Comparison of ENCODE assay signal across 20 mouse cellular contexts in the genomic region with DNA sequence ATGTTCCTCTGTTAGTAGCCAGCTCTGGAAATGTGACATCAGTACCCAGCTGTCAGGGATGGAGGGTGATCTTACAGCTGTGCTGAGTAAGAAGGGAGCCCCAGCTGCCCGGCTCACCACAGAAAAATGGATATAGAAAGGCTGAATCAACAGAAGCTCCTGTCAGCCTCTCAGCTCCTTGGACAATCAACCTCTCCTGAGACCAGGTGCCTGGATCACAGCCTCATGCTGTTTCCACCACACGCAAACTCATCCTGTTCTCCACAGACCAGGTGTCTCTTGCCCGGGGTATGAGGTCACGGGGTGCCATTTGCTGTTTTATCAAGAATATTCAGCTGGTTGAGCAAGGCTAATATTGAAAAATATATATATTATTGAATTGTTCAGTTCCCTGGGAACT.
A peak's percentile ranks its signal among the peaks of the same experiment; 100 is the strongest.
DNase-seq lines count a peak whose midpoint lies in the region; ATAC-seq and TF ChIP-seq lines count a peak whose summit lies in the region.
"Had no signal": no experiment of that assay in that cellular context is flagged by ENCODE, and none has a peak within 500 bp of the region (broad histone marks: within the 10 kb centered on the region; RNA-seq: fewer than 3 reads in every experiment).

No protein-coding gene starts in this region.

- H3K4me2 ChIP-seq in forebrain, embryonic 13.5 days: no peak overlapping the region
- H3K4me2 ChIP-seq in forebrain, embryonic 14.5 days (ENCODE audit: low read length): no peak overlapping the region
- H3K4me2 ChIP-seq in neural tube, embryonic 13.5 days: no peak overlapping the region
- H3K4me2 ChIP-seq in limb, embryonic 14.5 days (replicated peaks; ENCODE audit: low read depth, low read length, severe bottlenecking): no peak overlapping the region
- H3K4me2 ChIP-seq: embryonic facial prominence, embryonic 15.5 days had no signal

- no peaks in the 10 kb centered on the region for H3K9me3 ChIP-seq in forebrain, embryonic 13.5 days (replicated peaks)
- no peaks in the 10 kb centered on the region for H3K9me3 ChIP-seq in forebrain, embryonic 14.5 days (replicated peaks; ENCODE audit: control insufficient read depth, low read length)
- no peaks in the 10 kb centered on the region for H3K9me3 ChIP-seq in neural tube, embryonic 13.5 days
- H3K9me3 ChIP-seq in limb, embryonic 14.5 days (ENCODE audit: control insufficient read depth, low read length): no peaks in the 10 kb centered on the region
- H3K9me3 ChIP-seq: embryonic facial prominence, embryonic 15.5 days; heart, embryonic 10.5 days had no signal

- 0 out of 2 replicates have a peak, but pooled peaks have one; percentile 13 for ATAC-seq in forebrain, embryonic 13.5 days
- no peak for ATAC-seq in forebrain, embryonic 14.5 days
- ATAC-seq in neural tube, embryonic 13.5 days (ENCODE audit: low read depth): 0 out of 2 replicates have a peak, but pooled peaks have one; percentile 27
- 0 out of 2 replicates have a peak, but pooled peaks have one; percentile 19 for ATAC-seq in limb, embryonic 14.5 days (ENCODE audit: low FRiP score, low read depth)
- no peak for ATAC-seq in frontal cortex, adult (ENCODE audit: low TSS enrichment)
- no peak for ATAC-seq in megakaryocyte-erythroid progenitor cell, adult 5-6 weeks (replicated peaks; ENCODE audit: low FRiP score, low TSS enrichment, poor library complexity, severe bottlenecking)
- ATAC-seq: liver, postnatal 0 days had no signal

- no peaks in the 10 kb centered on the region for H3K4me1 ChIP-seq in forebrain, embryonic 13.5 days
- no peaks in the 10 kb centered on the region; the same call in 1 of the 2 replicates for H3K4me1 ChIP-seq in forebrain, embryonic 14.5 days (ENCODE audit: control insufficient read depth, insufficient read depth, low read length)
- H3K4me1 ChIP-seq in neural tube, embryonic 13.5 days (replicated peaks): peaks cover 12% of the 10 kb centered on the region
- H3K4me1 ChIP-seq in limb, embryonic 14.5 days (ENCODE audit: control insufficient read depth, insufficient read depth, low read length): no peaks in the 10 kb centered on the region
- H3K4me1 ChIP-seq: embryonic facial prominence, embryonic 15.5 days; heart, embryonic 10.5 days had no signal

- no peak for DNase-seq in forebrain, embryonic 14.5 days (ENCODE audit: low spot score)
- DNase-seq in neural tube, embryonic 10.5 days (ENCODE audit: extremely low spot score, low spot score): no peak
- no peak for DNase-seq in limb, embryonic 14.5 days (ENCODE audit: low spot score)
- DNase-seq in ovary, postnatal 36 days (ENCODE audit: low spot score): no peak
- DNase-seq: adrenal gland, postnatal 14 days; cerebellum, adult 11-12 months; cerebellum, postnatal 14 days; kidney, adult 18-20 months; kidney, postnatal 10 days; layer of hippocampus, postnatal 36 days; liver, postnatal 0 days; lung, postnatal 10 days; thymus, postnatal 36 days had no signal

- no peak for TF ChIP-seq POLR2A in limb, embryonic 14.5 days (IDR thresholded peaks at IDR 0.05; ENCODE audit: borderline replicate concordance, extremely low read depth, insufficient read depth, insufficient read length)

- no peak overlapping the region; the same call in 1 of the 2 replicates for H3K27ac ChIP-seq in forebrain, embryonic 13.5 days
- no peak overlapping the region for H3K27ac ChIP-seq in forebrain, embryonic 14.5 days (ENCODE audit: low read depth, low read length)
- no peak overlapping the region for H3K27ac ChIP-seq in neural tube, embryonic 13.5 days (replicated peaks)
- H3K27ac ChIP-seq in limb, embryonic 14.5 days (replicated peaks; ENCODE audit: low read depth, low read length): no peak overlapping the region
- H3K27ac ChIP-seq: embryonic facial prominence, embryonic 15.5 days; heart, embryonic 10.5 days; layer of hippocampus, adult 2 months had no signal

- no peak overlapping the region for H3K4me3 ChIP-seq in forebrain, embryonic 13.5 days
- H3K4me3 ChIP-seq in forebrain, embryonic 14.5 days (ENCODE audit: low read depth, low read length): no peak overlapping the region
- H3K4me3 ChIP-seq in neural tube, embryonic 13.5 days: no peak overlapping the region
- no peak overlapping the region for H3K4me3 ChIP-seq in limb, embryonic 14.5 days (replicated peaks; ENCODE audit: low read length)
- H3K4me3 ChIP-seq: embryonic facial prominence, embryonic 15.5 days; heart, embryonic 10.5 days; layer of hippocampus, adult 2 months had no signal

- WGBS in forebrain, embryonic 13.5 days: 83% methylated on average over 4 of the region's 4 CpGs
- WGBS in forebrain, embryonic 14.5 days: 83% methylated on average over 4 of the region's 4 CpGs
- WGBS in neural tube, embryonic 13.5 days: 71% methylated on average over 4 of the region's 4 CpGs
- WGBS in limb, embryonic 14.5 days: 69% methylated on average over 4 of the region's 4 CpGs

- H3K9ac ChIP-seq in forebrain, embryonic 13.5 days: no peak overlapping the region
- H3K9ac ChIP-seq in forebrain, embryonic 14.5 days (ENCODE audit: low read length): no peak overlapping the region
- H3K9ac ChIP-seq in neural tube, embryonic 13.5 days: no peak overlapping the region
- no peak overlapping the region for H3K9ac ChIP-seq in limb, embryonic 14.5 days (ENCODE audit: low read depth, low read length, severe bottlenecking)
- H3K9ac ChIP-seq: embryonic facial prominence, embryonic 15.5 days; liver, postnatal 0 days had no signal

- H3K27me3 ChIP-seq in forebrain, embryonic 13.5 days: no peaks in the 10 kb centered on the region
- H3K27me3 ChIP-seq in forebrain, embryonic 14.5 days (replicated peaks; ENCODE audit: control insufficient read depth, insufficient read depth, low read length): no peaks in the 10 kb centered on the region
- H3K27me3 ChIP-seq in neural tube, embryonic 13.5 days: no peaks in the 10 kb centered on the region
- no peaks in the 10 kb centered on the region for H3K27me3 ChIP-seq in limb, embryonic 14.5 days (ENCODE audit: control insufficient read depth, insufficient read depth, low read length)
- H3K27me3 ChIP-seq: embryonic facial prominence, embryonic 15.5 days had no signal

- H3K36me3 ChIP-seq in forebrain, embryonic 13.5 days (ENCODE audit: poor library complexity, severe bottlenecking): no peaks in the 10 kb centered on the region
- no peaks in the 10 kb centered on the region for H3K36me3 ChIP-seq in forebrain, embryonic 14.5 days (ENCODE audit: control insufficient read depth, insufficient read depth, low read length)
- no peaks in the 10 kb centered on the region for H3K36me3 ChIP-seq in neural tube, embryonic 13.5 days
- no peaks in the 10 kb centered on the region for H3K36me3 ChIP-seq in limb, embryonic 14.5 days (ENCODE audit: control insufficient read depth, insufficient read depth, low read length)
- H3K36me3 ChIP-seq: embryonic facial prominence, embryonic 15.5 days; heart, embryonic 10.5 days had no signal

Comparison
In these comparisons a context has a peak if more than half of its experiments do, and no peak if none do; other contexts are left out.
1. ATAC-seq: peak in forebrain, embryonic 13.5 days (single experiment), neural tube, embryonic 13.5 days (single experiment) and limb, embryonic 14.5 days (single experiment); none in forebrain, embryonic 14.5 days (single experiment), frontal cortex, adult (single experiment) and megakaryocyte-erythroid progenitor cell, adult 5-6 weeks (single experiment).